Mouse (Mus musculus) CH12.LX (cell line): ENCODE measurements around the gene Col28a1.

Experiments
- HCFC1 ChIP-seq: IDR thresholded peaks from 2 replicates; pipeline ENCODE4 v1.6.1; 2012; ENCODE audit warnings: low read depth, mild to moderate bottlenecking, inconsistent platforms, low read length, improper control_type of control experiment
- MAX ChIP-seq: IDR thresholded peaks from 2 replicates; pipeline ENCODE4 v1.6.1; 2011; ENCODE audit warnings: low read length, improper control_type of control experiment

DNA sequence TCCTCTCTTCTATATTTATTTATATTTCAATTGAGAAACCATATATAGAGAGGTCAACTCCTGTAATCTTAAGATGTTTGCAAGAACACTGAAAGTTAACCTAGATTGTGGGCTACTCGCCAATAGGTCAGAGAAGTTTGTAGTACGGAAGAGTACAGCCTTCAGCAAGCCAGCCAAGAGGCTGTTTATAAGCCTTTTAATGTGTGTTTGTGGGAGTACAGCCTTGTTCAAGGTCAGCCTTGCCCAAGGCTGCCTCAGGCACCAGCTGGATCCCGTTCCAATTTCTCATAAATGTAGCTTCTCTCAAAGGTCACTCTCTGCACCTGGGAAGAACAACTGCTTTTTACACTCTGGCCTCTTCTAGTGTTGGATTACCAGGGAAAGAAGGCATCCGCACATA lies 146.0 kb downstream of the Col28a1 start:
- TF ChIP-seq MAX: no peak
- no peak for TF ChIP-seq HCFC1
